Mouse (Mus musculus) hindbrain, embryonic 14.5 days (tissue): Measurements from ENCODE around the gene Krt83. TPM values are rescaled to one million over a fixed set of nuclear protein-coding genes. Genes with fewer than 3 reads are reported as not detected.

ENCODE experiments used
- polyA plus RNA-seq: library from polyadenylated mRNA; unstranded; fragments of >200 nt; fragmentation: Nextera tagmentation; extraction: Ambion mirVana; gene quantifications from 2 replicates; pipeline ENCODE4 v1.2.1, GENCODE M21; 2014

The Krt83 gene
- polyA plus RNA-seq, 1 experiment from 2014 or later: not detected

Other genes starting within 250 kb of the Krt83 start
- 5.0 and 5.1 TPM in 2 replicates for gene Nr4a1, start 237.2 kb downstream of the Krt83 start, polyA plus RNA-seq
- 65.4 and 66.3 TPM in 2 replicates for gene Atg101, start 207.2 kb downstream of the Krt83 start, polyA plus RNA-seq
- 0.23 and 0.37 TPM in 2 replicates for gene 6030408B16Rik, start 198.3 kb downstream of the Krt83 start, polyA plus RNA-seq
- 0.11 TPM in 1 of 2 replicates, not detected in the other for gene Krt80, start 121.3 kb downstream of the Krt83 start, polyA plus RNA-seq
- gene Krt7, start 80.5 kb downstream of the Krt83 start, polyA plus RNA-seq: 1.5 and 1.8 TPM in 2 replicates
- gene Krt87, start 52.7 kb downstream of the Krt83 start, polyA plus RNA-seq: 0.40 and 0.50 TPM in 2 replicates
- not detected in 2 replicates for gene Krt88, start 43.8 kb downstream of the Krt83 start, polyA plus RNA-seq
- gene Krt81, start 27.8 kb downstream of the Krt83 start, polyA plus RNA-seq: not detected in 2 replicates
- 0.09 TPM in 1 of 2 replicates, not detected in the other for gene Krt86, start 18.0 kb downstream of the Krt83 start, polyA plus RNA-seq
- gene Gm49425, start 25.7 kb upstream of the Krt83 start, polyA plus RNA-seq: not detected in 2 replicates
- gene Krt84, start 41.3 kb upstream of the Krt83 start, polyA plus RNA-seq: not detected in 2 replicates
- gene Krt82, start 59.2 kb upstream of the Krt83 start, polyA plus RNA-seq: not detected in 2 replicates
- gene Krt90, start 71.4 kb upstream of the Krt83 start, polyA plus RNA-seq: 0.15 and 0.23 TPM in 2 replicates
- gene Krt75, start 82.4 kb upstream of the Krt83 start, polyA plus RNA-seq: 0.07 and 0.15 TPM in 2 replicates
- not detected in 2 replicates for gene Gm5414, start 136.7 kb upstream of the Krt83 start, polyA plus RNA-seq
- not detected in 2 replicates for gene Gm5478, start 155.9 kb upstream of the Krt83 start, polyA plus RNA-seq
- gene Krt6b, start 188.8 kb upstream of the Krt83 start, polyA plus RNA-seq: not detected in 2 replicates
- not detected in 2 replicates for gene Krt6a, start 202.8 kb upstream of the Krt83 start, polyA plus RNA-seq
- gene Krt5, start 221.4 kb upstream of the Krt83 start, polyA plus RNA-seq: not detected in 2 replicates